Mouse (Mus musculus) thymus, adult 2 months (tissue): ENCODE data around the gene Tns4.

Experiments
- CTCF ChIP-seq: fragments of 200-500 bp; IDR thresholded peaks from 2 replicates; pipeline ENCODE4 v1.5.1; 2012; ENCODE audit warnings: mild to moderate bottlenecking, control low read depth, low read length, moderate library complexity, borderline replicate concordance; ENCODE audit not compliant: control insufficient read depth, poor library complexity, insufficient read depth; ENCODE audit errors: extremely low read depth
- POLR2A ChIP-seq: fragments of 200-500 bp; IDR thresholded peaks from 2 replicates; pipeline ENCODE4 v1.6.1; 2012; ENCODE audit warnings: mild to moderate bottlenecking, low read length, control low read depth, moderate library complexity; ENCODE audit not compliant: control insufficient read depth, poor library complexity, insufficient read depth; ENCODE audit errors: extremely low read depth

- TF ChIP-seq POLR2A: no peak
- TF ChIP-seq CTCF: no peak
Observed at GRCm38 (mm10) chr11:99105981-99106726, 17.0 kb upstream of the Tns4 start.
